Mouse (Mus musculus): ENCODE measurements at regions not wholly inside any gene's neighbourhood (a gene's known extent, or its start where the extent isn't known, plus 50 kb on each side); places are given as distances from the start of the nearest gene placed in this dataset.
A peak's percentile ranks its signal among the peaks of the same experiment; 100 is the strongest.

- no peak overlapping the region for H3K27ac ChIP-seq (ENCODE audit: insufficient read depth, low read length)
- H3K4me1 ChIP-seq (ENCODE audit: control insufficient read depth, insufficient read depth, low read length), result no peaks in the 10 kb centered on the region
- H3K9me3 ChIP-seq (replicated peaks; ENCODE audit: control insufficient read depth, insufficient read depth, low read length, poor library complexity, severe bottlenecking), result no peaks in the 10 kb centered on the region
- H3K27me3 ChIP-seq (ENCODE audit: control insufficient read depth, insufficient read depth, low read length, poor library complexity, severe bottlenecking), result no peaks in the 10 kb centered on the region
- no peak overlapping the region for H3K4me3 ChIP-seq (ENCODE audit: low read depth, low read length)
- no peak for TF ChIP-seq EP300 (IDR thresholded peaks at IDR 0.05; ENCODE audit: insufficient read depth, low read depth, low read length)
- TF ChIP-seq POLR2A (IDR thresholded peaks at IDR 0.05; ENCODE audit: insufficient read depth, low read length), result no peak
- no peak for TF ChIP-seq CTCF (IDR thresholded peaks at IDR 0.05; ENCODE audit: low read depth, low read length)
- H3K36me3 ChIP-seq (ENCODE audit: control insufficient read depth, insufficient read depth, low read length, poor library complexity, severe bottlenecking), result no peaks in the 10 kb centered on the region
- H3K9ac ChIP-seq (ENCODE audit: low read depth, poor library complexity, severe bottlenecking), result no peak overlapping the region
These were observed 346.2 kb upstream of the Smarca2 start for GRCm38 (mm10) chr19:26258677-26259076.

GRCm38 (mm10) chr19:26261530-26261929, 343.3 kb upstream of the Smarca2 start:
- H3K9me3 ChIP-seq (replicated peaks; ENCODE audit: control insufficient read depth, insufficient read depth, low read length, poor library complexity, severe bottlenecking), result no peaks in the 10 kb centered on the region
- no peak overlapping the region for H3K4me3 ChIP-seq (ENCODE audit: low read depth, low read length)
- no peaks in the 10 kb centered on the region for H3K36me3 ChIP-seq (ENCODE audit: control insufficient read depth, insufficient read depth, low read length, poor library complexity, severe bottlenecking)
- no peaks in the 10 kb centered on the region for H3K27me3 ChIP-seq (ENCODE audit: control insufficient read depth, insufficient read depth, low read length, poor library complexity, severe bottlenecking)
- H3K9ac ChIP-seq (ENCODE audit: low read depth, poor library complexity, severe bottlenecking), result no peak overlapping the region
- TF ChIP-seq EP300 (IDR thresholded peaks at IDR 0.05; ENCODE audit: insufficient read depth, low read depth, low read length) (no peak), CTCF (IDR thresholded peaks at IDR 0.05; ENCODE audit: low read depth, low read length) (no peak), POLR2A (IDR thresholded peaks at IDR 0.05; ENCODE audit: insufficient read depth, low read length) (no peak)
- H3K27ac ChIP-seq (ENCODE audit: insufficient read depth, low read length), result no peak overlapping the region
- no peaks in the 10 kb centered on the region for H3K4me1 ChIP-seq (ENCODE audit: control insufficient read depth, insufficient read depth, low read length)

- Histone ChIP-seq H3K4me1 (ENCODE audit: control insufficient read depth, insufficient read depth, low read length) (no peaks in the 10 kb centered on the region), H3K36me3 (ENCODE audit: control insufficient read depth, insufficient read depth, low read length, poor library complexity, severe bottlenecking) (no peaks in the 10 kb centered on the region), H3K9ac (ENCODE audit: low read depth, poor library complexity, severe bottlenecking) (no peak overlapping the region), H3K27me3 (ENCODE audit: control insufficient read depth, insufficient read depth, low read length, poor library complexity, severe bottlenecking) (no peaks in the 10 kb centered on the region), H3K4me3 (ENCODE audit: low read depth, low read length) (no peak overlapping the region), H3K27ac (ENCODE audit: insufficient read depth, low read length) (peak overlapping the region; percentile 61), H3K9me3 (replicated peaks; ENCODE audit: control insufficient read depth, insufficient read depth, low read length, poor library complexity, severe bottlenecking) (no peaks in the 10 kb centered on the region)
- TF ChIP-seq POLR2A (IDR thresholded peaks at IDR 0.05; ENCODE audit: insufficient read depth, low read length) (no peak), EP300 (IDR thresholded peaks at IDR 0.05; ENCODE audit: insufficient read depth, low read depth, low read length) (no peak), CTCF (IDR thresholded peaks at IDR 0.05; ENCODE audit: low read depth, low read length) (no peak)
These were observed 308.5 kb upstream of the Smarca2 start for GRCm38 (mm10) chr19:26296360-26296759.

- H3K27me3 ChIP-seq (ENCODE audit: control insufficient read depth, insufficient read depth, low read length, poor library complexity, severe bottlenecking), result no peaks in the 10 kb centered on the region
- TF ChIP-seq CTCF (IDR thresholded peaks at IDR 0.05; ENCODE audit: low read depth, low read length), result no peak
- TF ChIP-seq EP300 (IDR thresholded peaks at IDR 0.05; ENCODE audit: insufficient read depth, low read depth, low read length), result no peak
- TF ChIP-seq POLR2A (IDR thresholded peaks at IDR 0.05; ENCODE audit: insufficient read depth, low read length), result no peak
- no peaks in the 10 kb centered on the region for H3K36me3 ChIP-seq (ENCODE audit: control insufficient read depth, insufficient read depth, low read length, poor library complexity, severe bottlenecking)
- H3K9ac ChIP-seq (ENCODE audit: low read depth, poor library complexity, severe bottlenecking), result no peak overlapping the region
- H3K27ac ChIP-seq (ENCODE audit: insufficient read depth, low read length), result no peak overlapping the region
- no peak overlapping the region for H3K4me3 ChIP-seq (ENCODE audit: low read depth, low read length)
- no peaks in the 10 kb centered on the region for H3K9me3 ChIP-seq (replicated peaks; ENCODE audit: control insufficient read depth, insufficient read depth, low read length, poor library complexity, severe bottlenecking)
- H3K4me1 ChIP-seq (ENCODE audit: control insufficient read depth, insufficient read depth, low read length), result no peaks in the 10 kb centered on the region
These were observed 296.2 kb upstream of the Smarca2 start for GRCm38 (mm10) chr19:26308477-26309135.

GRCm38 (mm10) chr19:26318977-26319376, 285.9 kb upstream of the Smarca2 start:
- Histone ChIP-seq H3K4me1 (ENCODE audit: control insufficient read depth, insufficient read depth, low read length) (no peaks in the 10 kb centered on the region), H3K27ac (ENCODE audit: insufficient read depth, low read length) (no peak overlapping the region), H3K27me3 (ENCODE audit: control insufficient read depth, insufficient read depth, low read length, poor library complexity, severe bottlenecking) (no peaks in the 10 kb centered on the region), H3K9me3 (replicated peaks; ENCODE audit: control insufficient read depth, insufficient read depth, low read length, poor library complexity, severe bottlenecking) (no peaks in the 10 kb centered on the region), H3K36me3 (ENCODE audit: control insufficient read depth, insufficient read depth, low read length, poor library complexity, severe bottlenecking) (no peaks in the 10 kb centered on the region), H3K9ac (ENCODE audit: low read depth, poor library complexity, severe bottlenecking) (no peak overlapping the region), H3K4me3 (ENCODE audit: low read depth, low read length) (no peak overlapping the region)
- no peak for TF ChIP-seq EP300 (IDR thresholded peaks at IDR 0.05; ENCODE audit: insufficient read depth, low read depth, low read length)
- TF ChIP-seq POLR2A (IDR thresholded peaks at IDR 0.05; ENCODE audit: insufficient read depth, low read length), result no peak
- no peak for TF ChIP-seq CTCF (IDR thresholded peaks at IDR 0.05; ENCODE audit: low read depth, low read length)

GRCm38 (mm10) chr19:26323682-26324081, 281.2 kb upstream of the Smarca2 start:
- H3K4me3 ChIP-seq (ENCODE audit: low read depth, low read length), result no peak overlapping the region
- TF ChIP-seq CTCF (IDR thresholded peaks at IDR 0.05; ENCODE audit: low read depth, low read length) (no peak), POLR2A (IDR thresholded peaks at IDR 0.05; ENCODE audit: insufficient read depth, low read length) (no peak), EP300 (IDR thresholded peaks at IDR 0.05; ENCODE audit: insufficient read depth, low read depth, low read length) (no peak)
- no peak overlapping the region for H3K9ac ChIP-seq (ENCODE audit: low read depth, poor library complexity, severe bottlenecking)
- no peaks in the 10 kb centered on the region for H3K4me1 ChIP-seq (ENCODE audit: control insufficient read depth, insufficient read depth, low read length)
- no peaks in the 10 kb centered on the region for H3K27me3 ChIP-seq (ENCODE audit: control insufficient read depth, insufficient read depth, low read length, poor library complexity, severe bottlenecking)
- H3K36me3 ChIP-seq (ENCODE audit: control insufficient read depth, insufficient read depth, low read length, poor library complexity, severe bottlenecking), result no peaks in the 10 kb centered on the region
- H3K9me3 ChIP-seq (replicated peaks; ENCODE audit: control insufficient read depth, insufficient read depth, low read length, poor library complexity, severe bottlenecking), result no peaks in the 10 kb centered on the region
- H3K27ac ChIP-seq (ENCODE audit: insufficient read depth, low read length), result no peak overlapping the region

All from ES-Bruce4 (cell line).